Mouse (Mus musculus): ENCODE data around the gene Akap17b. TPM values are rescaled to one million over a fixed set of nuclear protein-coding genes. Genes with fewer than 3 reads are reported as not detected.

The Akap17b gene
- total RNA-seq, 1 experiment: 3.5 TPM

- no peak overlapping the region for H3K9ac ChIP-seq (ENCODE audit: insufficient read depth, low read depth, low read length, poor library complexity, severe bottlenecking)
- no peak overlapping the region for H3K4me3 ChIP-seq (ENCODE audit: insufficient read depth in 1 of 2, low read depth in 1 of 2, low read length in 2 of 2, poor library complexity in 1 of 2, severe bottlenecking in 1 of 2)
- no peak for TF ChIP-seq MAFK (IDR thresholded peaks at IDR 0.05; ENCODE audit: insufficient read depth, low read depth, low read length)
- no peak for TF ChIP-seq CHD2 (IDR thresholded peaks at IDR 0.05; ENCODE audit: low read depth, low read length)
- no peak for TF ChIP-seq ZNF384 (IDR thresholded peaks at IDR 0.05; ENCODE audit: low read depth, low read length)
- no peak for TF ChIP-seq HCFC1 (IDR thresholded peaks at IDR 0.05; ENCODE audit: borderline replicate concordance, insufficient read depth, low read length)
- no peak for TF ChIP-seq ZC3H11A (IDR thresholded peaks at IDR 0.05; ENCODE audit: borderline replicate concordance, low read depth, low read length)
- H3K4me1 ChIP-seq (ENCODE audit: control insufficient read depth in 2 of 2, insufficient read depth in 2 of 2, low read length in 2 of 2, poor library complexity in 1 of 2): no peaks in the 10 kb centered on the region
- in situ Hi-C loops (cut with MboI; ENCODE audit: low sequenced_read_pairs in 2 of 2, unreplicated experiment in 2 of 2): no loop called here
- no peak for DNase-seq (ENCODE audit: low read depth, low spot score)
- no peaks in the 10 kb centered on the region for H3K9me3 ChIP-seq (ENCODE audit: control insufficient read depth, insufficient read depth, low read depth, low read length)
- H3K36me3 ChIP-seq (ENCODE audit: control insufficient read depth, insufficient read depth, low read length, poor library complexity, severe bottlenecking): no peaks in the 10 kb centered on the region
- H3K27ac ChIP-seq (ENCODE audit: insufficient read depth, low read depth, low read length, poor library complexity, severe bottlenecking): no peak overlapping the region
These were observed 27.5 kb upstream of the Akap17b start for GRCm38 (mm10) chrX:36672708-36673107.

DNA sequence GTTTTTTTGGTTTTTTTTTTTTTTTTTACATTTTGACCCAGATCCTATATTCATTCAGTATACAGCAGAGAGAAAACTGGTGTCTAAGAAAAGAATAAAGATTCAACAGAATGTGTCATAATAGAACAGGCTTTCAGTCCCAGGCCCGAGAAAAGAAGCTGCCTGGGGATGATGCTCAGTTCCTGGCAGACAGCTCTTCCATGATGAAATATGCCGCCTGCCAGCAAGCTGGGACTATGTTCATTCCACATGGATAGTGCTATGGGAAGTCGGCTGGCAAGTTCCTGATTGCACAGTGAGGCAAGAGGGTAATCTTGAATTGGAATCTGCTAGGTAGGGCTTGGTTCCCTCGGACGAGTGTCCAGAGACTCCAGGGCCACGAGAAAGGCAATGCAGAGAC, 5.1 kb downstream of the Akap17b start:
- H3K9ac ChIP-seq (ENCODE audit: insufficient read depth, low read depth, low read length, poor library complexity, severe bottlenecking): no peak overlapping the region
- no peak overlapping the region for H3K4me3 ChIP-seq (ENCODE audit: insufficient read depth in 1 of 2, low read depth in 1 of 2, low read length in 2 of 2, poor library complexity in 1 of 2, severe bottlenecking in 1 of 2)
- H3K4me1 ChIP-seq (ENCODE audit: control insufficient read depth in 2 of 2, insufficient read depth in 2 of 2, low read length in 2 of 2, poor library complexity in 1 of 2): no peaks in the 10 kb centered on the region
- H3K27ac ChIP-seq (ENCODE audit: insufficient read depth, low read depth, low read length, poor library complexity, severe bottlenecking): no peak overlapping the region
- no peak for DNase-seq (ENCODE audit: low read depth, low spot score)
- TF ChIP-seq CHD2 (IDR thresholded peaks at IDR 0.05; ENCODE audit: low read depth, low read length): no peak
- no peak for TF ChIP-seq ZC3H11A (IDR thresholded peaks at IDR 0.05; ENCODE audit: borderline replicate concordance, low read depth, low read length)
- TF ChIP-seq MAFK (IDR thresholded peaks at IDR 0.05; ENCODE audit: insufficient read depth, low read depth, low read length): no peak
- no peak for TF ChIP-seq HCFC1 (IDR thresholded peaks at IDR 0.05; ENCODE audit: borderline replicate concordance, insufficient read depth, low read length)
- no peak for TF ChIP-seq ZNF384 (IDR thresholded peaks at IDR 0.05; ENCODE audit: low read depth, low read length)
- in situ Hi-C loops (cut with MboI; ENCODE audit: low sequenced_read_pairs in 2 of 2, unreplicated experiment in 2 of 2): no loop called here
- H3K9me3 ChIP-seq (ENCODE audit: control insufficient read depth, insufficient read depth, low read depth, low read length): no peaks in the 10 kb centered on the region
- H3K36me3 ChIP-seq (ENCODE audit: control insufficient read depth, insufficient read depth, low read length, poor library complexity, severe bottlenecking): no peaks in the 10 kb centered on the region

DNA sequence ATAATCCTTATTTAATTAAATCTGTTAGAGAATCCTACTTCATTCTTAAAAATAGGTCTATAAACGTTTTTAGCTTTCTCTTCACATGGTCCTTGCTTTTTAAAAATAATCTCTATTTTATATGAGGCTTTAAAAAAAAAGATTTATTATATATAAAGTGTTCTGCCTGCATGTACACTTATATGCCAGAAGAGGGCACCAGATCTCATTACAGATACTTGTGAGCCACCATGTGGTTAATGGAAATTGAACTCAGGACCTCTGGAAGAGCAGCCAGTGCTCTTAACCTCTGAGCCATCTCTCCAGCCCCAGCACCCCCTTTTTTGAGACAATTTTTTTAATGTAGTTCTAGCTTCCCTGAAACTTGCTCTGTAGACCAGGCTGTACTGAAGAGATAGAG, 14.4 kb downstream of the Akap17b start:
- Histone ChIP-seq H3K4me3 (ENCODE audit: insufficient read depth in 1 of 2, low read depth in 1 of 2, low read length in 2 of 2, poor library complexity in 1 of 2, severe bottlenecking in 1 of 2) (no peak overlapping the region), H3K36me3 (ENCODE audit: control insufficient read depth, insufficient read depth, low read length, poor library complexity, severe bottlenecking) (no peaks in the 10 kb centered on the region), H3K4me1 (ENCODE audit: control insufficient read depth in 2 of 2, insufficient read depth in 2 of 2, low read length in 2 of 2, poor library complexity in 1 of 2) (no peaks in the 10 kb centered on the region), H3K9ac (ENCODE audit: insufficient read depth, low read depth, low read length, poor library complexity, severe bottlenecking) (no peak overlapping the region), H3K9me3 (ENCODE audit: control insufficient read depth, insufficient read depth, low read depth, low read length) (no peaks in the 10 kb centered on the region), H3K27ac (ENCODE audit: insufficient read depth, low read depth, low read length, poor library complexity, severe bottlenecking) (no peak overlapping the region)
- no peak for TF ChIP-seq HCFC1 (IDR thresholded peaks at IDR 0.05; ENCODE audit: borderline replicate concordance, insufficient read depth, low read length)
- no peak for TF ChIP-seq MAFK (IDR thresholded peaks at IDR 0.05; ENCODE audit: insufficient read depth, low read depth, low read length)
- TF ChIP-seq ZC3H11A (IDR thresholded peaks at IDR 0.05; ENCODE audit: borderline replicate concordance, low read depth, low read length): no peak
- no peak for TF ChIP-seq CHD2 (IDR thresholded peaks at IDR 0.05; ENCODE audit: low read depth, low read length)
- no peak for TF ChIP-seq ZNF384 (IDR thresholded peaks at IDR 0.05; ENCODE audit: low read depth, low read length)
- no peak for DNase-seq (ENCODE audit: low read depth, low spot score)
- in situ Hi-C loops (cut with MboI; ENCODE audit: low sequenced_read_pairs in 2 of 2, unreplicated experiment in 2 of 2): no loop called here

DNA sequence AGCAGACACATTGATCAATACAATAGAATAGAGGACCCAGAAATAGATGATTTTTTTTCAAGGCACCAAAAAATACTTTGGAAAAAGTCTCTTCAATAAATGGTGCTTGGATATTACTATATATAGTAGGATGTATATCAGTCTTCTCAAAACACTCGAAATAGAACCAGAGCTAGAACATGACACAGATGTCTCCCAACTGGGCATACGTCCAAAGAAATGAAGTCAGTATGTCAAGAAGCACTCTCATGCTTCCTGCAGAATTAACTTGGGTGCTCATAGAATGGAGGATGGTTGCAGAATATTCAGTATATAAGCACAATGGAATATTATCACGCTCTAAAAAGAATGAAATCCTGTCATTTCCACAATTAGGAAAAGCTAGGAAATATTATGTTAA, 17.1 kb downstream of the Akap17b start:
- H3K27ac ChIP-seq (ENCODE audit: insufficient read depth, low read depth, low read length, poor library complexity, severe bottlenecking): no peak overlapping the region
- in situ Hi-C loops (cut with MboI; ENCODE audit: low sequenced_read_pairs in 2 of 2, unreplicated experiment in 2 of 2): no loop called here
- H3K36me3 ChIP-seq (ENCODE audit: control insufficient read depth, insufficient read depth, low read length, poor library complexity, severe bottlenecking): no peaks in the 10 kb centered on the region
- no peaks in the 10 kb centered on the region for H3K4me1 ChIP-seq (ENCODE audit: control insufficient read depth in 2 of 2, insufficient read depth in 2 of 2, low read length in 2 of 2, poor library complexity in 1 of 2)
- DNase-seq (ENCODE audit: low read depth, low spot score): no peak
- no peak overlapping the region for H3K9ac ChIP-seq (ENCODE audit: insufficient read depth, low read depth, low read length, poor library complexity, severe bottlenecking)
- no peaks in the 10 kb centered on the region for H3K9me3 ChIP-seq (ENCODE audit: control insufficient read depth, insufficient read depth, low read depth, low read length)
- no peak overlapping the region for H3K4me3 ChIP-seq (ENCODE audit: insufficient read depth in 1 of 2, low read depth in 1 of 2, low read length in 2 of 2, poor library complexity in 1 of 2, severe bottlenecking in 1 of 2)
- TF ChIP-seq HCFC1 (IDR thresholded peaks at IDR 0.05; ENCODE audit: borderline replicate concordance, insufficient read depth, low read length) (no peak), ZC3H11A (IDR thresholded peaks at IDR 0.05; ENCODE audit: borderline replicate concordance, low read depth, low read length) (no peak), MAFK (IDR thresholded peaks at IDR 0.05; ENCODE audit: insufficient read depth, low read depth, low read length) (no peak), CHD2 (IDR thresholded peaks at IDR 0.05; ENCODE audit: low read depth, low read length) (no peak), ZNF384 (IDR thresholded peaks at IDR 0.05; ENCODE audit: low read depth, low read length) (no peak)

DNA sequence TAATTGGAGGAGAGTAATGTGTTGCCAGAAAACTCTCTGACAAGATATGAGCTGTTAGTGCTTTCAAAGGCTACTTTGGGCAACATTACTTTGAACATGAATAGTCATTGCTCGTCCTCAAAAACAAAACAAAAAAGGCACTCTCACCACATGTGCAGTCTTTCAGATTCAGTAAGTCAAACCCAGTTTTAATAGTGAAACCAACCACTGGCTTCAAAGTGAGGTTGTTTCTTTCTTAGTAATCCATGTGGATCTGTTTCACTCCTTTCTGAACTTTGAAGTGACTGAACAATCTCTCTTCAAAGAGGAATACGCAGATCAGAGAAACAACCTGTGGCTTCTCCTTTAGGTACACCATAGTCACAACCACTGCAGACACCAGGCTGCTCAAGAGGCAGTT, 36.1 kb downstream of the Akap17b start:
- no peak overlapping the region for H3K27ac ChIP-seq (ENCODE audit: insufficient read depth, low read depth, low read length, poor library complexity, severe bottlenecking)
- no peaks in the 10 kb centered on the region for H3K4me1 ChIP-seq (ENCODE audit: control insufficient read depth in 2 of 2, insufficient read depth in 2 of 2, low read length in 2 of 2, poor library complexity in 1 of 2)
- no peak overlapping the region for H3K9ac ChIP-seq (ENCODE audit: insufficient read depth, low read depth, low read length, poor library complexity, severe bottlenecking)
- H3K4me3 ChIP-seq (ENCODE audit: insufficient read depth in 1 of 2, low read depth in 1 of 2, low read length in 2 of 2, poor library complexity in 1 of 2, severe bottlenecking in 1 of 2): no peak overlapping the region
- H3K9me3 ChIP-seq (ENCODE audit: control insufficient read depth, insufficient read depth, low read depth, low read length): no peaks in the 10 kb centered on the region
- DNase-seq (ENCODE audit: low read depth, low spot score): no peak
- TF ChIP-seq MAFK (IDR thresholded peaks at IDR 0.05; ENCODE audit: insufficient read depth, low read depth, low read length) (no peak), CHD2 (IDR thresholded peaks at IDR 0.05; ENCODE audit: low read depth, low read length) (no peak), ZNF384 (IDR thresholded peaks at IDR 0.05; ENCODE audit: low read depth, low read length) (no peak), HCFC1 (IDR thresholded peaks at IDR 0.05; ENCODE audit: borderline replicate concordance, insufficient read depth, low read length) (no peak), ZC3H11A (IDR thresholded peaks at IDR 0.05; ENCODE audit: borderline replicate concordance, low read depth, low read length) (no peak)
- in situ Hi-C loops (cut with MboI; ENCODE audit: low sequenced_read_pairs in 2 of 2, unreplicated experiment in 2 of 2): no loop called here
- H3K36me3 ChIP-seq (ENCODE audit: control insufficient read depth, insufficient read depth, low read length, poor library complexity, severe bottlenecking): no peaks in the 10 kb centered on the region; the same call in 1 of the 2 replicates
